Mouse (Mus musculus): Measurements from ENCODE around the gene Sost.
"Not testable (repeated sequence)": the region's sequence is repeated elsewhere in the genome, so short reads cannot be mapped to it uniquely, and the experiment has no call there.

Gene Sost

GRCm38 (mm10) chr11:101966965-101967614 lies at the start of gene Sost:
TSS of gene Sost (minus strand) at chr11:101967015.
- DNase-seq (ENCODE audit: low read depth, low spot score) = no peak

GRCm38 (mm10) chr11:102016136-102016535 lies 49.3 kb upstream of the Sost start:
- DNase-seq (ENCODE audit: low read depth, low spot score) = no peak

GRCm38 (mm10) chr11:102015472-102015871 lies 48.7 kb upstream of the Sost start:
- DNase-seq (ENCODE audit: low read depth, low spot score) = no peak

DNA sequence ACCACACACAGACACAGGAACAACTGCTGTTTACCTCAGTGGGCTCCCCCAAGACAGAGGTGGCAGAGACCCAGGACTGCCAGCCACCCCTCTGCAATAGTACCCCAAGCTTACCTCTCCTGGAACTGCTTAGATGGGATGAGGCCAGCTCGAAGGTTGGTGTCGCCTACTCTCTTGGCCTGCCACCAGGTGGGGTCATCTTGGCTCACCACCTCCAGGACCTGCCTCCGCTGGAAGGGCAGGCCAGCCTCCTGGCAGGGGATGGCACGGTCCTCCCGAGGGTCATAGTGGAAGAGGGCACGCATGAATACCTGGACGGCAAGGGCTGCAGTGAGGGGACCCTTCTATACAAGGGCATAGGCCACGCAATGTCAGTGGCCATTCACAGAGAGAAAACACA lies 46.4 kb upstream of the Sost start:
- no peak for DNase-seq (ENCODE audit: low read depth, low spot score)

- no peak for DNase-seq (ENCODE audit: low read depth, low spot score)
Measured at GRCm38 (mm10) chr11:102011510-102011909, 44.7 kb upstream of the Sost start.

GRCm38 (mm10) chr11:102010140-102010539 lies 43.3 kb upstream of the Sost start:
- DNase-seq (ENCODE audit: low read depth, low spot score) = no peak

- DNase-seq (ENCODE audit: low read depth, low spot score) = no peak
Measured at GRCm38 (mm10) chr11:102008954-102009637, 42.3 kb upstream of the Sost start.

- no peak for DNase-seq (ENCODE audit: low read depth, low spot score)
Measured at GRCm38 (mm10) chr11:102008372-102008771, 41.6 kb upstream of the Sost start.

- no peak for DNase-seq (ENCODE audit: low read depth, low spot score)
Measured at GRCm38 (mm10) chr11:102006688-102007087, 39.9 kb upstream of the Sost start.

GRCm38 (mm10) chr11:102006271-102006670 lies 39.5 kb upstream of the Sost start:
- DNase-seq (ENCODE audit: low read depth, low spot score) = no peak

DNA sequence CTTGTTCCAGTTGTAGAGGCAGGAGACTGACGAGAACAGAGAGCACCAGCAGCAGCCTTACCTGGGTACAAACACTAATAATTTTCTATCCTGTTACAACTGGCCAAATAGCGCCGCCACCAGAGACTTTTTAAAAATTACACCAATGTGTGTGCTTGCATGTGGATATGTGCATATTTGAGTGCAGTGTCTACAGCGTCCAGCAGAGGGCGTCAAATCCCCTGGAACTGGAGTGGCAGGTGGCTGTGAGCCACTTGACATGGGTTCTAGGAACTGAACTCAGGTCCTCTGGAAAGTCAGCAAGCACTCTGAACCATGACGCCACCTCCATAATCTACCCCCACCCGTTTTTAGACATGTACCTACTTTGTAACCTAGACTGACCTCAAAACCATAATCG lies 37.4 kb upstream of the Sost start:
- no peak for DNase-seq (ENCODE audit: low read depth, low spot score)

- peak; percentile 10 for DNase-seq (ENCODE audit: low read depth, low spot score)
Measured at GRCm38 (mm10) chr11:101999466-101999865, 32.7 kb upstream of the Sost start.

GRCm38 (mm10) chr11:101998258-101998657 lies 31.4 kb upstream of the Sost start:
- DNase-seq (ENCODE audit: low read depth, low spot score) = peak; percentile 49

DNA sequence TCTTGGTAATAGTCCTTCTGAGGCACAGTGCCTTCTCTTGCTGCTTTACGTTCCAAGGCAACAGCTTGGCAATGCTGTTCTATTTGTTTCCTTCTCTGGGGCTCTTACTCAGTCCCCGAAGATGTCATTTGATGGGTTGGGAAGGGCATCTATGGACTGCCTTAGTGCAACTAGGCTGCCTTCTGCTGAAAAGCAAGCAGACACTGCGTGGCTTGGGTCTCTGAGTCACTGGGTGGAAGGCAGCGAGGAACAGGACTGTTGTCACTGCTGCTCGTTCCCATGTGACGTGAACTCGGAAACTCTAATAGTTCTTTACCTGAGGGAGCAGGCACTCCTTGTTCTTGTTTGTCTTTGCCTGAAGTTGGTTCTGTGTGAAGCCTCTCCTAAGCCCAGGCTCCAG lies 29.1 kb upstream of the Sost start:
- no peak for DNase-seq (ENCODE audit: low read depth, low spot score)

GRCm38 (mm10) chr11:101994100-101994499 lies 27.3 kb upstream of the Sost start:
- DNase-seq (ENCODE audit: low read depth, low spot score) = no peak

DNA sequence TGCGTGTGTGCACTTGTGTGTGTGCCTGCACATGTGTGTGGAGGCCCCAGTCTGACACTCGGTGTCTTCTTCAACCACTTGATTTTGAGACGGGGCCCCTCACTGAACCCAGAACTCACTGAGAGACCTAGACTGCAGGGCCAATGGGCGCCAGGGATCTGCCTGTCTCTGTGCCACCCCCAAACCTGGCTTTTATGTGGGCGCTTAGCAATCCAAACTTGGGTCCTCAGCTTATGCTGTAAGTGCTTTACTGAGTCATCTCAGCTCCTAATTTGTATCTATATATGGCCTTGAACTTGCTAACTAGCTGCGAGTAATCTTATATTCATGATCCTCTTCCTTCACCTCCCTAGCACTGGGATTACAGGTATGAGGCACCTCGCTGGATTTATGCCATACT lies 25.6 kb upstream of the Sost start:
- no peak for DNase-seq (ENCODE audit: low read depth, low spot score)

DNA sequence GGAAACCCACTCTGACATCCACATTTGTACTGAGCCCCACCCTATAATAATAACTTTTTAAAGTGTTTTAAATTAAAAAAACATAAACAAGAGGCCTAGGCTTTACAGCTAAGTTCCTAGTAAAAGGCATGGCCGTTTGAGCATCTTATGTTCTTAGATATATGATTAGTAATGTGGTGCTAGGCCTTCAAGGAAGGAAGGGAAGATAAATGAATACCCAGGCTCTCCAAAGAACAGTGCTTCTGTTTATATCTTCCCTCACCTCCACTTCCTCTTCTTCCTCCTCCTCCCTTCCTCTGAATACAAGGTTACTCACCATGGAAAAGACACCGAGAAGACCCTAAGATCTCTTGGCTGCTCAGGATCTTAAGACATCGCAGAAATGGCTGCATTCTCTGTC lies 25.0 kb upstream of the Sost start:
- DNase-seq (ENCODE audit: low read depth, low spot score) = no peak

DNA sequence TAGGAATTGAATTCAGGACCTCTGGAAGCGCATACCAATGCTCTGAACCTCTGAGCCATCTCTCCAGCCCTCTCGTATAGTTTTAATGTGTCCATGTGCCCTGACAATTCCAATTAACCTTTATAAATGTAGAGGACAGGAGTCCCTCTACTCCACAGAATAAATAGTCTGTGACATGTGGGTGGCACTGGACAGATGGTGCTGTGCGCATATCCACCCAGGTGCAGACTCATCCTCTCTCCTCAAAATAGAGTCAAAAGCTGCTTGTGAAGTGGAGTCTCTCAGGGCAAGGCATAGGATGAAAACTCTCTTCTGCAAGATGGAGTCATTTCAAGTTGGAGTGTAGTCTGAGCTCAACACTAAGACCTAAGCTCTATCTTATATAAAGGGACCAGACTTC lies 23.4 kb upstream of the Sost start:
- no peak for DNase-seq (ENCODE audit: low read depth, low spot score)

GRCm38 (mm10) chr11:101986913-101987312 lies 20.1 kb upstream of the Sost start, which contains the start of gene Dusp3:
TSS of gene Dusp3 (minus strand) at chr11:101987013.
- no peak for DNase-seq (ENCODE audit: low read depth, low spot score)

GRCm38 (mm10) chr11:101985990-101986389 lies 19.2 kb upstream of the Sost start:
- DNase-seq (ENCODE audit: low read depth, low spot score) = peak; percentile 87

DNA sequence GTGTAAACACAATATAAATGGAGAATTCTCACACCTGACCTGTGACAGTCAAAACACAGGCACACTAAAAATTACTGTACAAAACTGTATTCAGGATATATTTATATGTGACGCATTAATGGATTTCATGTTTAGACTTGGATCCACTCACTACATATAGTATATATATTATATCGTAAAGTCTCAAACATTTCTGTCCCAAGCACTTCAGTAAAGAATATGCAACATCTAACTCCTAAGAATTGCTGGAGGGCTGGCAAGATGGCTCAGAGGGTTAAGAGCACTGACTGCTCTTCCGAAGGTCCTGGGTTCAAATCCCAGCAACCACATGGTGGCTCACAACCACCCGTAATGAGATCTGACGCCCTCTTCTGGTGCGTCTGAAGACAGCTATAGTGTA lies 18.6 kb upstream of the Sost start:
- DNase-seq (ENCODE audit: low read depth, low spot score) = not testable (repeated sequence)

GRCm38 (mm10) chr11:101984054-101985025 lies 17.5 kb upstream of the Sost start, which contains the start of gene Cfap97d1:
TSS of gene Cfap97d1 (plus strand) at chr11:101984279.
- DNase-seq (ENCODE audit: low read depth, low spot score) = peak; percentile 97

Data from 3T3-L1 (cell line).